Mouse (Mus musculus) adrenal gland (tissue): ENCODE measurements around the gene Ddx54.

Source experiments
- intact Hi-C: fragments of 180-260 bp; cut with DNase I; formaldehyde crosslinking; loops from one replicate; pipeline ENCODE4 v1.15.1; 2025

Gene Ddx54

DNA sequence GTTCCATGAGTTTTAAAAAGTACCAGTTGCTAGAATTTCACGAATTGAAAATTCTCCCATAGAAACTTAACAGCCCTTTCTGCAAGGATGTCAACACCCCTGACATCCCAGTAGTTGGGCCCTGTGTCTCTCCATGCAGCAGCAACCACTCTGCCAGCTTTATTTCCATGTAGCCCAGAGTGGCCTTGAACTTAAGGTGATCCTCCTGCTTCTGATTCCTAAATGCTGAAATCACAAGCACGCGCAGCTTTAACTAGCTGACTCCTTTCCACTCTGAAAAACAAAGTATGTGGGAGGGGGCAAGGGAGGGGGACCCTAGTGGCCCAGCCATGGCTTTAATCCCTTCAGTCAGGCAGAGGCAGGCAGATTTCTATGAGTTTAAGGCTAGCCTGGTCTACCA is 5.2 kb upstream of the Ddx54 start:
- intact Hi-C loops, result no loop called here

DNA sequence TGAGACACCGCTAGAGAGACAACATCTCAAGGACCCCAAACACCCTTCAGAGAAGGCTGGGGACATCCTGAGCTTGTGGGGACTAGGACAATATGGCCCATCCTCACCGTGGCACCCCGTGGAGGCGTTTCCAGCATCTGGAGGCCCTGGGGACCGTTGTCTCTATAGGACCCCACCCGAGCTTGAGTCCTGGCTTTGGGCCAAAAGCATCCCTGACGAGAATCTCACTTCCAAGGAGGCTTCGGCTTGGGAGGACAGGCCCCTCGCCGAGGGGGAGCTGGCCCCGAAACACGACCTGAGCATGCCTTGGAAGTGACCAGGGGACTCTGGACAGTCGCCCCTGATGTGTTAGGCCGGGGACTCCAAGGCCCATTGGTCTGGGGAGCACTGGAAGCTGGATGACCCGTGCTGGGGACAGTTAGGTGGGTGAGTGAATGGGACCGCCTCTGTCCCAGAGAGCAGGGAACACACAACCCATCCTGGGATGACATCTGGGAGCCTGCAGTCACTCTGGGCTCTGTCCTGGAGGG is 3.2 kb upstream of the Ddx54 start:
- intact Hi-C loops, result no loop called here

DNA sequence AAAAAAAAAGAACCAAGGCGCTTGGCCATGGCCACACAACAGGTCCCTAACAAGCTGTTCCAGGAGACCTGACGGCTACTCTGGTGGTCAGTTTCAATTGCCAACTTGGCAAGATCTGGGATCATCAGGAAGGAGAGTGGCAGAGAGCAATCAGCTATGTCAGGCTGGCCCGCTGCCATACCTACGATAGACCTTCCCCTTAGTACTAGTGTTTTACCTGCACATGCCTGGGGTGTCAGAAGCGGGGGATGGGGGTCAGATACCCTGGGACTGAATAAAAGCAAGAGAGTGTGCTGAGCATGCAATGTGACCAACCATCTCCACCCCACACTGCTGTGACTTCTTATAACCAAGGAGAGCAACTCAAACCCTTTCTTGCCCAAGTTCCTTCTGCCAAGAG is 1.6 kb upstream of the Ddx54 start:
- intact Hi-C loops, result no loop called here

DNA sequence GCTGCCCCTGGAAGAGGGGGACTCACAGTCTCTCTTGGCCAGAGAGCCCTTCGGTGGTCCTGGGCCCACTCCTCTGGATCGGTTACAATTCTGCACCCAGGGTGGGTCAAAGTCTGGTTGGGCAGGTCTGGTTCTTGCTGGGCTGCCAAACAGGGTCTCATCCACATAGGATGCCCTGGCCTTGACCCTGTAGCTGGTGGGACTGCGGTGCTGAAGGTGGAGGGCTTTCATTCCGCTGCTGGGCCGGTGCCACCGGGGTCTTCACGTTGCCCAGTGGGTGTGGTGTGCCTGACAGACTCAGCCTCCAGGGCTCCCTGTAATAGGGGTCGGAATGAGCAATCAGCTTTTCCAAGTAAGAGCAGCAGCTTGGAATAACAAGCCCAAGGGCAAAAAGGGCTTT is 1.1 kb upstream of the Ddx54 start:
- intact Hi-C loops, result no loop called here

DNA sequence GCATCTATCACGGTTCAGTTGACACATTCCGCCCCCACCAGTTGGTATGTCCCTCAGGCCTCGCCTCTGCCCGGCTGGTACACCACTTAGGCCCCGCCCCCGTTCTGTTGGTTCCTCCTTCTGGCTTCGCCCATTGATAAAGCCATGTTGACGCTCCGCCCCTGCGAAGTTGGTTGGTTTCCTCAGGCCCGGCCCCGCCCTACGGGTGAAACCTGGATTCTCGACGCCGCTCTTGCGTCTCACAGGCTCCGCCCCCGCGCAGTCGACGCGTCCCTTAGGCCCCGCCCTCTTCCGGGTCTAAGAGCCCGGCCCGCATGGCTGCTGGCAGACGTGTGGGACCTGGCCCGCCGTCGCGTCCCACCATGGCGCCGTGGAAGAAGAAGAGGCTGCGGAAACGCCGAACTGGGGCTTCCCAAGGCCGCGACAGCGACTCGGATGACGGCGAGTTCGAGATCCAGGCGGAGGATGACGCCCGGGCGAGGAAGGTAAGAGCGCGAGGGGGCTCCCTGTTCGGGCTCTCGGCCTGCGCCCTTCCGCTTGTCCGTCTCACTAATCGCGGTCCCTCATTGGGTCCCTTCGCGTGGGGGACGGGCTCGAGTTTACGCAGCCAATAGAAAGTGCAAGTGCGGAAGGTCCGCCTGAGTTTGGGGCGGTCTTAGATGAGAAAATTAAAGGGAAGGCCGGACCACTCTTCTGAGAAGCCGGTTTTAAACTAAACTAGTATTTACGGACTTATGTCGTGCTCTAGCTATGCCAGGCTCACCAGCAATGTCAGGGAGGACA is 474 bp downstream of the Ddx54 start:
- intact Hi-C loops, result no loop called here

DNA sequence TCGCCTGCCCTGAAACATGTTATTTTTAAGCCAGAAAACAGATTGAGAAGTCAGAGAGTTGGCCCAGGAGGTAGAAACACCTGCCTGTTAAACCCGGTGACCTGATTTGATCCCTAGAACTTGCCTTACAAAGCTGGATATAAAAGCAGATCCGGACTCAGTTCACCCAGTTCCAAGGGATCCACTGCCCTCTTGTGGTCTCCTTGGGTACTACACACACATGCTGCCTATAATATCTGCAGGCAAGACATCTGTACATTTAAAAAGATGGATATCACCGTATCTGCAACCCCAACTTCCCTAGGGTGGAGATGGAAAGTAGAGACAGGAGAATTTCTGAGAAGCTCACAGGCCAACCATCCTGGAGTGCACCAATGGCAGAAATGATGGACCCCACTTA is 3.4 kb downstream of the Ddx54 start:
- intact Hi-C loops, result no loop called here

DNA sequence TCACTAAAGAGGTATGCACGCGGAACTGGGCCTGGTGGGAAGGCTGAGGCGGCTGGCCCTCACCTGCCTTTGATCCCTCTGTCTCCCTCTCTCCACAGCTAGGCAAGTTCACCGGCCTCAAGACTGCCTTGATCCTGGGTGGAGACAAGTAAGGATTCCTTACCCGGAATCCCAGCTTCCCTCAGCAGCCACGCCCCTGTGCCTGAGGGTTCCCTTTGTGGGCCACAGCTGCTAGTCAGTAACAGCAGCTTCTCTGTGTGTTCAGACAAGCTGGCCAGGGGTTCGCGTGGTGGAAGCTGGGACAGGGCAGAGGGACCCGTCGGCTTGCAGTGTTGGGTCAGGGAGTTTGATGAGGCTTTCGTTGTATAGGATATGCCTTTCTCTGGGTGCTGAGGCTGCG is 6.2 kb downstream of the Ddx54 start:
- intact Hi-C loops, result no loop called here

DNA sequence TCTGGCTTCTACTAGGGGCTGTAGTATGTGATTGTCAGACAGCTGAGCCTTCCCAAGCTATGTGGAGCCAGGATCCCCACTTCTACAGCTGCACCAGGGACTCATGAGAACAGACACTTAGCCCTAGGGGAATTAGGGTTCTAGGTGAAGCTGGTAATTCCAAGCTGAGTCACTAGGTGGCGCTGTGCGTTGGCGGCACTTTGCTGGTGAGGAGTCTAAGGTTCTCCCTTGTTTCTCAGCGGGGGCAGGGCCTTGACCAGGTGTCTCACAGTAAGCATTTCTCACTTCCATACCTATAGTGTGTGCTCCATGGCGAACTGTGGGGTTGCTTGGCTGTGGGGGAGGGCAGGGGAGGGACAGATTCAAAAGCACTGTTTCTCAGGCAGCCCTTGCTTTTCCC is 6.7 kb downstream of the Ddx54 start:
- intact Hi-C loops, result no loop called here

DNA sequence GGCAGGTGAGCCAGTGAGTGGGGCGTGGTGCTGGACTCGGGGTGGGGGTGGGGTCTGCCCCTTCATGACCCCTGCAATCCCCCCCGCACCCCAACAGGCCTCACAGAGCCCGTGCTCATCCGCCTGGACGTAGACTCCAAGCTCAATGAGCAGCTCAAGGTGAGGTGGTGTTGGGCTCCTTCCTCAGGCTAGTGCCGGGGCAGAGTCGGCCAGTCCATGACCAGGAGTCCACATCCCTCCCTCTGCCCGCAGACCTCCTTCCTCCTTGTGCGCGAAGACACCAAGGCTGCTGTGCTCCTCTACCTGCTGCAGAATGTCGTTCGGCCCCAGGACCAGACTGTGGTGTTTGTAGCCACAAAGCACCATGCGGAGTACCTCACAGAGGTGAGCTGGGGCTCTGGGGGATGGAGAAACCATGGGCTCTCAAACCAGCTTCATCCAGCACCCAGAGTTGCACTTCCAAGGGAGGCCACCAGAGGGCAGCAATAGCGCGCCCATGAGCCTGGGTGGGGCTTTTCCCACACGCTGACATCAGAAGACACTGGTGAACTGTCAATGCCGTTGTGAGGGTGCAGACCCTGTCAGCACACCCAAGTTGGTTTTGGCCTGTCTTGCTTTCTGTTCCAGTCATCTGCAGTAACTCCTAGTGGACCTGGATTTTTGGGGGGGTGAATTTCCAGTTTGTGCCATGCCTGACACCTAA is 8.0 kb downstream of the Ddx54 start:
- intact Hi-C loops, result loop anchor here (1.0 to 2.0 kb wide), 2 partner anchors 53 to 94 kb away; no protein-coding TSS in a partner anchor

DNA sequence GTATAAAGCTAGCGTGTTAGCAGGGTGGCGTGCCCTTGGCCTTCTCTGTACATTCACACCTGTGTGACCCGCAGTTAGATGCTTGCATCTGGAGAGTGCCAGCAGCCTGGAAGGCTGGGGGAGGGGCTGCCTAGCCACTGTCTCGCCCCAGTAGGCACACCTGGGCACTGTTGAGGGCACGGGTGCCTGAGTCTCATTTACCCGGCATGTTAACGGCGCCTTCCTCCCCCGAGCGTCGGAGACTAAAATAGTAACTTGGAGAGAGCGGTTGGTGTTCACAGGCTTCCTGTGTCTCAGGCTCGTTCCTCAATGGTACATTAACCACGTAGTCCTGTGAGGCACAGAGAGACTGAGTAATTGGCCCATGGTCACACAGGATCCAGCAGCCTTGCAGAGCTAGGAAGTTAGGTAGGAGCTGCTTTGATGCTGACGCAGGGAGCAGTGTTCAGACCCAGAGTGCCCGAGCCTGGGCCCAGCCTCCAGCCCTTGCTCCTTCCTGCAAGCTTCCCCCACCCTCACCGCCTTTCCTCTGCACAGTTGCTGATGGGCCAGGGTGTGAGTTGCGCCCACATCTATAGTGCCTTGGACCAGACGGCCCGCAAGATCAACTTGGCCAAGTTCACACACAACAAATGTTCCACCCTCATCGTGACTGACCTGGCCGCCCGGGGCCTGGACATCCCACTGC is 8.7 kb downstream of the Ddx54 start:
- intact Hi-C loops, result loop anchor here (2.0 kb wide), 1 partner anchor 94 kb away; no protein-coding TSS in a partner anchor

DNA sequence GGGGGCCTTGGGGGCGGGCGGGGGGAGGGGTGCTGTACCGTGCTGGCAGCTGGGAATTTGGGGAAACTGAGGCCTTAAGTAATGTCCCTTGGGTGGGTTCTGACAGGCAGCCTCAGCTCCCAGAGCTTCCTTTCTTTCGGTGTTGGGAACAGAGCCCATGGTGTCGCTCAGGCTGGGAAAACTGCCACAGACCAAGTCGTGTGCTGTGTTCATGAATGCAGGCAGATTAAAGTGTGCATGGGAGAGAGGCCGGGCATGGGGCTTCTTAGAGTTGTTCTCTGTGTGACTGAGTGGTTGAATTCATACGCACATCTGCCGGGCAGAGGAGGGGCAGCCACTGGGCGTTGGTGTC is 9.3 kb downstream of the Ddx54 start:
- intact Hi-C loops, result loop anchor here (2.0 kb wide), 1 partner anchor 93 kb away; no protein-coding TSS in a partner anchor

DNA sequence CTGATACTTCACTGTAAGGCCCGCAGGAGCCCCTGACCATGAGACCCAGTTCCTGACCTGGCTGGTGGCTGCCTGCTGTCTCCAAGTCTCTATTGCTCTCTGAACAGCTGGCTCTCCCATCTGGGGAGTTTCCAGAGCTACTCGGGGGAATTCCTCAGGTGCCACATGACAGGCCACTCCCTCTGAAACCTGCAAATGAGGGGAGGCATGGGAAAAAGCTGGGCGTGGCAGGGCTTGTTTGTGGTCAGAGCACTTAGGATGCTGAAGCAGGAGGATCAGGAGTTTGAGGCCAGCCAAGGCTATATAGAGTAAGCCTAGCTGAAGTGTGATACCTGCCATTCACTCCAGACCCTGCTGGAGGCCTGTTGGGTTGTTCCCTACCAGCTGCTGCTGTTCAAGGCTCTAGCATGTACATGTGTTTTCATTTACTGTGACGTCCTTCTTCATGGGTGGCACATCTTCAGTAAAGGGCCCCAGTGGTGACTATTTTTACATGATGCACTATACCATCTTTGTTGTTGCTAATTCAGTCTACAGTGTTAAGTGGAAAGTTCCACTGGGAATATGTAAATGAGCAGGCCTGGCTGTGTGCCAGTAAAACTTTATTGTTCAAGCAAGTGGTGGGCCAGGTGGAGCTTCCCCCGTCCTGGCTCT is 9.8 kb downstream of the Ddx54 start:
- intact Hi-C loops, result no loop called here

DNA sequence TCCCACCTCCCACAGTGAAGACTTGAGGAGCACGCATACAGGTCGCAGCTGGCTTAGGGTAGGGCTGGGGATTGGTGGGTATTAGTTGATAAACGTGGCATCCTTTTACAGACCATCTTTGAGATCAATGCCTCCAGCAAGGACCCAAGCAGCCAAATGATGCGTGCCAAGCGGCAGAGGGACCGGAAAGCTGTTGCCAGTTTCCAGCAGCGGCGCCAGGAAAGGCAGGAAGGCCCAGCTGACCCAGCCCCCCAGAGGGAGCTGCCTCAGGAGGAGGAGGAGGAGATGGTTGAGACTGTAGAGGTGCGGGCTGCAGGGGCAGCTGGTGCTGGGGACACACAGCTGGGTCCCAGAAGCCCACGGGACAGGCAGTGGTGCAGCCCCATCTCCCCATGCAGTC is 11.9 kb downstream of the Ddx54 start:
- intact Hi-C loops, result no loop called here

DNA sequence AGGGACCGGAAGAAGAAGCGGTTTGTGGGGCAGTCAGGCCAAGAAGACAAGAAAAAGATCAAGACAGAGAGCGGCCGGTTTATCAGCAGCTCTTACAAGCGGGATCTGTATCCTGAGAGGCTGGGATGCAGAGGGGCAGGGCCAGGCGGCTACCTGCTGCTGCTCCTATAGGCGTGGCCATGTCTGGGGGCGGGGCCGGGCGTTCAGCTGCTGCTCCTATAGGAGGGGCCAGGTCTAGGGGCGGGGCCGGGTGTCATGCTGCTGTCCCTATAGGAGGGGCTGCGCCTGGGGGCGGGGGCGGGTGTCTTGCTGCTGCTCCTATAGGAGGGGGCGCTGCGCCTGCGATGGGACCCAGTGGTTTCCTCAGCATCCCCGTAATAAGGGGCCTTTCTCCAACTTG is 13.9 kb downstream of the Ddx54 start:
- intact Hi-C loops, result no loop called here

DNA sequence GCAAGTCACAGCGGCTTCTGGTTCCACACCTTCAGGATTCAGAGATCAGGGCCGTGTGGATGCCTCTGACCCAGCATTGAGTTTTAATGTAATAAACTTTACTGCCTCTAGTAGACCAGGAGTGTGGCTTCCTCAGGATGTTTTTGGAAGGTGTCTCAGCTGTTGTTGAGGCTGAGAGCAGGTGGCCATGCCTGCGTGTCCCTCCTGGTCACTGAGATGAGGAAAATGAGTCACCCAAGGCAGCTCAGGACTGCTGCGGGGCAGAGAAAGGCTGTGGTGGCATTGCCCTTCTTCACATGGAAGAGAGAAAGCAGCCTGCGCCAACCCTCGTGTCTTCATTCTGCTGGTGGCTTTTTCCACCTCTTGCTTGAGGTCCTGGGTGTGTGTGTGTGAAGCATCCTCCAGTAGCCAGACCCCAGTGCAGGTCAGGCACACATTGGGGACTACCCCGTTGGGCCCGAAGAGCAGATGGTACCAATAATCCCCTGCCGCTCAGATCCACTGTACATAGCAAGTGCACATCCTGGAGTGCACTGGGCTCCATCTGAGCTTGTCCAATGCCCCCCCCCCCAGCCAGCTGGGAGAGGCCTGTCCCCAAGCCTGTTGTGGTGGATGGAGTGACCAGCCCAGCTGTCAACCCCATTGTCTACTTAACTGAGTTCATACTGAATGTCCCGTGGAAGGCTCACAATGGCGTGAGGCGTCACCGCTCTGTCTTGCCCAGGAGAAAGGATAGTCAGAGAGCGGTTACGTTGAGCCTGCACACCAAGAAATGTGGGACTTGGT is 15.2 kb downstream of the Ddx54 start:
- intact Hi-C loops, result no loop called here

DNA sequence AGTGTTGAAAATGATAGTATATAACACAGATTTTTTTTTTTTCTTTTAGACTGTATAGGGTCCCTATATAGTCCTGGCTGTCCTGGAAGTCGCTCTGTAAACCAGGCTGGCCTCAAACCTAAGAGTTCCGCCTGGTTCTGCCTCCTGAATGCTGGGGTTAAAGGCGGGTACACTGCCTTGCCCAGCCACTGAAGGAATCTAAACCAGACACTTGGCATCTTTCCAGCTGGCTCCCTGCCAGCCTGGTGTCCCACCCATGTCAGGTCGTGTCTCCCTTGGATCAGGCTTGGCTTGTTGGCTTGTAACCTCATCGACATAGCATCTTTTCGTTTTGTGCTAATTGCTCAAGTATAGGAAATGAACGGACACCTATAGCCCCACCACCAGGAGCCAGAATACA is 16.1 kb downstream of the Ddx54 start:
- intact Hi-C loops, result no loop called here

DNA sequence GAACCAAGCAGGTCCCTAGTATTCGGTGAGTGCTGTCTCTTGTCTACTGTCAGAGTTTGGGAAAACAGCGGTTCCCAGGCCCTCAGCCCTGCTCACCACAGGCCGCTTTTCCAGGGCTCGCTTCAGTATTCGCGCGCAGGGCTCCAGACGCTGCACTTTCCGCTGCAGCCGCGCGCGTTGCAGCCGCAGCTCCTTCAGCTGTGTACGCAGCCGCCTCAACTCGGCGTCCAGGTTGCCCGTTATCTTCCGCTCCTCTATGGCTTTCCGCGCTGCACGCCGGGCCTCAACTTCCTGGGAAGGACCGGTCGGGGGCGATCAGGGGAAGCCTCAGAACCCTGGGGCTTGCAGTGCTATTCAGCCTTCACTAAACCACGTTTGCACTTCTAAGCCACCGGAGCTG is 18.6 kb downstream of the Ddx54 start:
- intact Hi-C loops, result no loop called here

DNA sequence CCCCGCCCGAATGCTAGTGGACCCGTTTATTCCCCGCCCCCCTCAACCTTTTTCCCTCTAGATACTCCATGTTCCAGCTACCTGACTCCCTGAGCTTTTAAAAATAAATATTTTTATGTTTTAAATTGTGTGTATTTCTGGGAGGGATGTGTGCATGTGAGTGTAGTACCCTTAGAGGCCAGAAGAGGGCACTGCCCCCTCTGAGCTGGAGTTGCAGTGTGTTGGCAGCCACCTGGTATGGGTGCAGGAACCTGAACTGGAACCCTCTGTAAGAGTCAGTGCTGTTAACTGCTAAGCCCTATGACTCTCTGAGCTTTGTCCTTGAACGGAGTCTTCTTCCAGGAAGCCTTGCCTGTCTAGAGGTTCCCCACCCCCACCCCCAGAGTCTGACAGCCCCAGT is 19.4 kb downstream of the Ddx54 start:
- intact Hi-C loops, result no loop called here

DNA sequence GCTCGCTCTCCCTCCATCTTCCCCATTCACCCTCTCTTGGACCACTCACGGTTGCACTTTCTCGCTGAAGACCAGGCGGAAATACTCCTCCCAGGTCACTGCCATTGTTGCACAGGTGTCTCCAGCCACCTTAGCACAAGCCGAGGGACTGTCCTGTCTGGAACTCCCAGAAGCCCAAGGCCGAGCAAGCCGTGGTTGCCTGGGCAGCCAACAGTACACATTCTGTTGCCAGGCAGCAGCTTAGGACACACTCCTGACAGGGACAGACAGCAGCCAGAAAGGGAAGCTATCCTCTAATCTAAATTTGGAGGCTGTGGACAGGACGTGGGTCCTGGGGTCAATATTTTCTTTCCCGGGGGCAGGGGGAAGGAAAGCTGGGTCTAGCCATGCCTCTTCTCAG is 21.6 kb downstream of the Ddx54 start, which contains the start of gene Cfap73:
Cfap73 (minus strand) TSS at position 105 of the 400 bp plus-strand sequence.
- intact Hi-C loops, result no loop called here

DNA sequence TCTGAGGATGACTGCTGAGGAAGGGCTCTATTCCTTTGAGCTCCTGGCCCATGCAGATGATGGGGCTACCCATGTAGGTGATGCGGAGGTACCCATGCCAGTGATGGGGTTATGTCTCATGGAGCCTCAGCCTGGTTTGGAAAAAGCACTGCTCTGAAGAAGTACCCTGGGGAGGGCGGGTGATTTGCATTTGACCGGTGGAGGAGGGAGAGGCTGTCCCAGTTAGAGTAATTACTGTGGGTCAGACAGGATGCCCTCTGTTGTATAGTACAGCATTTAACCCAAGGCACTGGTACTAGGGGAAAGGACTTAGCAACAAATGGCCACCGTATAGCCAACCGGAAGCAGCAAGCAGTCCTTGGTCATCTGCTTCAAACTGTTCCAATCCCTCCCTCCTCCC is 22.3 kb downstream of the Ddx54 start:
- intact Hi-C loops, result no loop called here

DNA sequence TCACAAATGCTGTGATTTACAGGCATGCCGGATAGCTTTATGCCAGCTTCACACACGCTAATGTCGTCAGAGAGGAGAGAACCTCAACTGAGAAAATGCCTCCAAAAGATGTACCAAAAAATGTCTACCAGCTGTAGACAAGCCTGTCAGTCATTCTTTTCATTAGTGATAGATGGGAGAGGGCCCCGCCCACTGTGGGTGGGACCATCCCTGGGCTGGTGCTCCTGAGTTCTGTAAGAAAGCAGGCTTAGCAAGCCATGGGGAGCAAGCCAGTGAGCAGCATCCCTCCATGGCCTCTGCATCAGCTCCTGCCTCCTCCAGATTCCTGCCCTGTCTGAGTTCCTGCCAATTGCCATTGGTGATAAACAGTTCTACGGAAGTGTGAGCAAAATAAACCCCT is 23.1 kb downstream of the Ddx54 start:
- intact Hi-C loops, result no loop called here
